Mouse (Mus musculus): ENCODE results near the gene Notum. TPM values are rescaled to one million over a fixed set of nuclear protein-coding genes. Genes with fewer than 3 reads are reported as not detected.

Gene Notum
- total and polyA plus RNA-seq, 2 experiments from 2014 or later, result 4.1 to 6.9 TPM

DNA sequence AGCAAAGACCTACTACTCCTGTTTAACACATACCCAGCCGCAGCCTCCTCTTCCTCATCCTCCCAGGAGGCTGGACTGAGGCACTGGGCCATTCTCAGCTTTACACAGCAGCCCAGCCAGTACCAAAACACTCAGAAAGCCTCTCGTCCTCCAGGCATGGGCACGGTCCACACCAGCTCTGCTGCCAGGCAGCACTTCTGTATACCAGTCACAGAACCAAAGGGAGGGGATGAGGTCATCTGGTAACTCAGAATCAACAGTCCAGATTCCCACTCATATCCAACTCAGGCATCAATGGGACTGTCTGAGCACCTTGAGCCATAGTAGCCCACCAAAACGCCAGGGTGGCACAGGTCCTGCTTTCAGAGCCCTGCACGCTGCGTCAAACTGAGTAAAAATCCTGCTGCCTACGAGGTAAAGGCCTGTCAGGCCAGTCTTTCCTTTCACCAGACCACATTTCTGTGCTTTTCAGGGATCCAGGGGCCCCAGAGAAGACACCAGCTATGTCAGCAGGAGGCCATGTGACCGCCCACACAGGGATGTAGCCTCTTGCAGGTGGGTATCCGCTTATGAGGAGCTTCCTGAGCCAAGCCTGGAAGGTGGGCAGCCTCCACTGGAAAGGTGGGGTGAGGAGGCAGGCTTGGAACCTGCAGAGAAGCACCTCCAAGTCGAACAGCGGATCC lies 34.0 kb downstream of the Notum start:
- ATAC-seq (no peak), DNase-seq (ENCODE audit: low spot score) (no peak)
- Histone ChIP-seq H3K27ac (no peak overlapping the region), H3K27me3 (ENCODE audit: insufficient read depth, low read length) (no peaks in the 10 kb centered on the region), H3K9me3 (ENCODE audit: low read length) (no peaks in the 10 kb centered on the region), H3K9ac (replicated peaks; ENCODE audit: low read length) (no peak overlapping the region), H3K4me3 (ENCODE audit: low read length) (no peak overlapping the region), H3K4me2 (ENCODE audit: low read depth, low read length) (no peak overlapping the region), H3K36me3 (ENCODE audit: insufficient read depth, low read length) (peaks cover 16% of the 10 kb centered on the region; the same call in 1 of the 2 replicates), H3K4me1 (ENCODE audit: insufficient read depth, low read length) (peaks cover 20% of the 10 kb centered on the region)
- TF ChIP-seq CTCF (IDR thresholded peaks at IDR 0.05; ENCODE audit: low read depth), result no peak
- WGBS, result 90% methylated on average over 11 of the region's 11 CpGs

DNA sequence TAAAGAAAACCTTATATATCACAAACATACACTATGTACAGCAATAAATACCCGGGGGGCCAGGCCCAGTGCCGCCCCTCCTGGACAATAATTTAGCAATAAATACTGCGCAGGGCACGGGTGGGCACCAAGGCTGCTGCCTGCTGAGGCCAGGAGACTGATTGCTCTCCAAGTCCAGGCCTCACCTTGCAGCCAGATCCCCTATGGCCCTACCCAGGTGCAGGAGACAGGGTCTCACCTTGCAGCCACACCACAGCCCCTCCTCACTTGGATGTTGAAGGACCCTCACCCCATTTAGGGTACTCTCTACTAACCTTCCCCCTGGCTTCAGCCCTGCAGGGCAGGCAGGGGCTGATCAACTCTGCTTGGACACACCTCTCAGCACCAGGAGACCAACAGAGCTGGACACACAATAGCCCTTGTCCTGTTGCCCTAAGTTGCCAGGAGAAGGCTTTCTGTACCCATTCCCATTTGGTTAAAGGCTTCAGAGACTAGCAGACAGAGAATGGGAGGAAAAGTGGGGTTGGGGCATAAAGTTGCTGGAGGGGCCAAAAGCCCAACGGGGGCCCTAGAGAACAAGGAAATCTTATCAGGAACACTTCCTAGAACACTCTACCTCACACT lies 35.7 kb downstream of the Notum start, which contains the start of gene Sirt7:
Gene Sirt7 (minus strand): TSS at position 89 of the 624 bp plus-strand sequence.
- ATAC-seq (peak; percentile 48), DNase-seq (ENCODE audit: low spot score) (no peak)
- no peak for TF ChIP-seq CTCF (IDR thresholded peaks at IDR 0.05; ENCODE audit: low read depth)
- Histone ChIP-seq H3K9me3 (ENCODE audit: low read length) (no peaks in the 10 kb centered on the region), H3K4me2 (ENCODE audit: low read depth, low read length) (peak within 1 kb of the TSS; percentile 91), H3K27ac (peak within 1 kb of the TSS; percentile 84), H3K9ac (replicated peaks; ENCODE audit: low read length) (peak within 1 kb of the TSS; percentile 78), H3K27me3 (ENCODE audit: insufficient read depth, low read length) (no peaks in the 10 kb centered on the region), H3K36me3 (ENCODE audit: insufficient read depth, low read length) (peaks cover 32% of the 10 kb centered on the region; the same call in 1 of the 2 replicates), H3K4me3 (ENCODE audit: low read length) (peak within 1 kb of the TSS; percentile 89), H3K4me1 (ENCODE audit: insufficient read depth, low read length) (peaks cover 7% of the 10 kb centered on the region)
- 24% methylated on average over 5 of the region's 5 CpGs for WGBS

DNA sequence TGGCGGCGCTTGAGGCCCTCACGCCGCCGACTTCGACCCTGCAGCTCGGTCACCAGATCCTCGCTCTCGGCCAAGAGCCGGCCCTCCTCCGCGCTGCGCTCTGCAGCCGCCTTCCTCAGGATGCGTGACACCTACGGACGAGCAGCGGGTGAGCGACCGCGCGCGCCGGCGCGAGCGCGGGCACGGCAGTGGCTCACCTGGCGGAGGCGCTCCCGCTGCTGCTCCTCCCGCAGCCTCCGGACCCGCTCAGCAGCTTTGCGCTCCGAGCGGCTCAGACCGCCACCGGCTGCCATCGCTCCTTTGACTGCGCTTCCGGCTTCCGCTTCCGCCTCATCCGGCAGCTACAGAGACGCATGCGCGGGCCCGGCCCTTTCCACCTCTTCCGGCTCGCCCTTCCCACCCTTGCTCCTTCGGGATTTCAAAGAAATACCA lies 36.3 kb downstream of the Notum start:
- H3K9ac ChIP-seq (replicated peaks; ENCODE audit: low read length), result peak overlapping the region; percentile 78
- no peak for TF ChIP-seq CTCF (IDR thresholded peaks at IDR 0.05; ENCODE audit: low read depth)
- H3K27me3 ChIP-seq (ENCODE audit: insufficient read depth, low read length), result no peaks in the 10 kb centered on the region
- ATAC-seq, result peak; percentile 79
- under 1% methylated on average over 52 of the region's 53 CpGs for WGBS
- H3K4me3 ChIP-seq (ENCODE audit: low read length), result peak overlapping the region; percentile 89
- no peaks in the 10 kb centered on the region for H3K9me3 ChIP-seq (ENCODE audit: low read length)
- H3K4me2 ChIP-seq (ENCODE audit: low read depth, low read length), result peak overlapping the region; percentile 91
- peak overlapping the region; percentile 84 for H3K27ac ChIP-seq
- peaks cover 38% of the 10 kb centered on the region; the same call in 1 of the 2 replicates for H3K36me3 ChIP-seq (ENCODE audit: insufficient read depth, low read length)
- peaks cover 5% of the 10 kb centered on the region for H3K4me1 ChIP-seq (ENCODE audit: insufficient read depth, low read length)
- DNase-seq (ENCODE audit: low spot score), result peak; percentile 93

DNA sequence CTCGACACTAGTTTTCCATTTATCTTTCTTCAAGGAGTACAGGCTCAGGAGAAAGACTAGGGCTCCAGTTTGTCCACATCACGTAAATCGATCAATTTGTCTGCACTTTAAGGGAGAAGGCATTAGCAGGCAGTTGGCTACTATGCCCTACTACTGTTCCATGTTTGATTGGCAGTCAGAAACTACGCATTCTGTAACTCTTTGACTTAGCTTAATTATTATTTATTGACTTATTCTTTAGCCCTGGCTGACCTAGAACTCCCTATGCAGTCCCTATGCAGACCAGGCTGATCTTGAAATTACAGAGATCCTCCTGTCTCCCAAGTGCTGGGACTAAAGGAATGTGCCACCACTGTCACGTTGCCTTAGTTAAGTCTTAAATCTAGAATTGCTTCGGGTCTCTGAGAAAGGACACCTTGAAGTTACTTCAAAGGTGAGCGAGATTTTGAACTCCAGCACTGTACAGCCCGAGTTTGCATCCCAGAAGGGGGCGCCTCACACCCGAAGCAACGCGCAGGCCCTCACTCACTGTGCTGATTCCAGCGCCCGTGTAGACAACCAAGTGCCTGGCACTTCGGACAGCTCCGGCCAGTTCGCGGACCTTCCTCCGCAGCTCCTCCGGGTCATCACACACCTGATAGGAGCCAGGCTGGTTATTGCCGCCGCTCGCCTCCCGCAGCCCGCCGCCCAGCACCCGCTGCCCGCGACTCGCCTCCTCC lies 36.9 kb downstream of the Notum start:
- no peaks in the 10 kb centered on the region for H3K9me3 ChIP-seq (ENCODE audit: low read length)
- peak overlapping the region; percentile 89 for H3K4me3 ChIP-seq (ENCODE audit: low read length)
- H3K27ac ChIP-seq, result peak overlapping the region; percentile 84
- no peaks in the 10 kb centered on the region for H3K27me3 ChIP-seq (ENCODE audit: insufficient read depth, low read length)
- 14% methylated on average over 27 of the region's 30 CpGs for WGBS
- peak; percentile 71 for ATAC-seq
- H3K9ac ChIP-seq (replicated peaks; ENCODE audit: low read length), result peak overlapping the region; percentile 78
- H3K4me2 ChIP-seq (ENCODE audit: low read depth, low read length), result peak overlapping the region; percentile 91
- H3K36me3 ChIP-seq (ENCODE audit: insufficient read depth, low read length), result peaks cover 40% of the 10 kb centered on the region; the same call in 1 of the 2 replicates
- TF ChIP-seq CTCF (IDR thresholded peaks at IDR 0.05; ENCODE audit: low read depth), result peak; percentile 70
- DNase-seq (ENCODE audit: low spot score), result peak; percentile 70
- H3K4me1 ChIP-seq (ENCODE audit: insufficient read depth, low read length), result peaks cover 5% of the 10 kb centered on the region

DNA sequence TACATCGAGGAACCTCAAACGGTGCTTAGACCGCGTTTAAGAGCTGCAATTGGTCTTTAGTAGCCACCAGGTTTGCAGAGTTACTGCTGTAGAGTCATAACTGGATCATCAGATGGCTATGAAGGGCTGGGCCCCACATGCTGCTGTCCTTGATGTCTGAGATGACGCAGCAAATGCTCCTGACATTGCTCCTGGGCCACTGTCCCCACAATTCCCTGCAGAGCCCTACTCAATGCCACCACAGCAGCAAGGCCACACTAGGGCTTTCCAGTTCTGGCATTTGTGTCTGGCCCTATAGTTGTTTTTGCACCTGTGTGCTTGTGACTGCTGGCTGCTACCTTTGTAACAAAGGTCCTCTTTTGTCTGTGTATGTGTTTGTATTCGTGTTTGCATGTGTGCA lies 38.2 kb downstream of the Notum start:
- Histone ChIP-seq H3K4me3 (ENCODE audit: low read length) (no peak overlapping the region), H3K27ac (no peak overlapping the region), H3K9ac (replicated peaks; ENCODE audit: low read length) (no peak overlapping the region), H3K27me3 (ENCODE audit: insufficient read depth, low read length) (no peaks in the 10 kb centered on the region), H3K36me3 (ENCODE audit: insufficient read depth, low read length) (peaks cover 48% of the 10 kb centered on the region; the same call in 1 of the 2 replicates), H3K4me2 (ENCODE audit: low read depth, low read length) (no peak overlapping the region), H3K4me1 (ENCODE audit: insufficient read depth, low read length) (peaks cover 5% of the 10 kb centered on the region), H3K9me3 (ENCODE audit: low read length) (no peaks in the 10 kb centered on the region)
- DNase-seq (ENCODE audit: low spot score), result no peak
- 94% methylated on average over 6 of the region's 6 CpGs for WGBS
- no peak for ATAC-seq
- TF ChIP-seq CTCF (IDR thresholded peaks at IDR 0.05; ENCODE audit: low read depth), result no peak

DNA sequence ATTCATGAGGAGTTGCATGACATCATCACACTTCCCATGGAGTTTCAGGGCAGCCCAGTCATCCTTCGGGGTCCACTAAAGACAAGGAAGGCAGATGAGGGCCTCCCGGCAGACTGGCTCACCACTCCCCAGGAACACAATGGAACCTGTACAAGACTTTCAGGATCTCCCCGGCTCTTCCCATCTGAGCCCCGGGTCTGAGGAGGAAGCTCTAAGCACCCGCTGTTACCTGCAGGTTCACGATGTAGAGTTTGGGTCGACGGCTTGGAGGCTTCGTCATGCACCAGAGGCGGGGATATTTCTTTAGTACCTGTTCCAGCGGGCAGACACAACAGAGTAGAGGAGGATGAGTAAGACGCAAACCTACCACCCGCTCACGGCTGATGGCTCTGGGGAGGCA lies 40.8 kb downstream of the Notum start:
- H3K9ac ChIP-seq (replicated peaks; ENCODE audit: low read length), result no peak overlapping the region
- 92% methylated on average over 14 of the region's 14 CpGs for WGBS
- TF ChIP-seq CTCF (IDR thresholded peaks at IDR 0.05; ENCODE audit: low read depth), result no peak
- no peak overlapping the region for H3K27ac ChIP-seq
- ATAC-seq, result no peak
- no peak overlapping the region for H3K4me2 ChIP-seq (ENCODE audit: low read depth, low read length)
- DNase-seq (ENCODE audit: low spot score), result no peak
- H3K4me3 ChIP-seq (ENCODE audit: low read length), result no peak overlapping the region
- H3K36me3 ChIP-seq (ENCODE audit: insufficient read depth, low read length), result peaks cover 43% of the 10 kb centered on the region; the same call in 1 of the 2 replicates
- no peaks in the 10 kb centered on the region for H3K27me3 ChIP-seq (ENCODE audit: insufficient read depth, low read length)
- peaks cover 10% of the 10 kb centered on the region for H3K4me1 ChIP-seq (ENCODE audit: insufficient read depth, low read length)
- no peaks in the 10 kb centered on the region for H3K9me3 ChIP-seq (ENCODE audit: low read length)

All from hindbrain, postnatal 0 days (tissue).